Mouse (Mus musculus): Measurements from ENCODE around the gene Gm49416.

DNA sequence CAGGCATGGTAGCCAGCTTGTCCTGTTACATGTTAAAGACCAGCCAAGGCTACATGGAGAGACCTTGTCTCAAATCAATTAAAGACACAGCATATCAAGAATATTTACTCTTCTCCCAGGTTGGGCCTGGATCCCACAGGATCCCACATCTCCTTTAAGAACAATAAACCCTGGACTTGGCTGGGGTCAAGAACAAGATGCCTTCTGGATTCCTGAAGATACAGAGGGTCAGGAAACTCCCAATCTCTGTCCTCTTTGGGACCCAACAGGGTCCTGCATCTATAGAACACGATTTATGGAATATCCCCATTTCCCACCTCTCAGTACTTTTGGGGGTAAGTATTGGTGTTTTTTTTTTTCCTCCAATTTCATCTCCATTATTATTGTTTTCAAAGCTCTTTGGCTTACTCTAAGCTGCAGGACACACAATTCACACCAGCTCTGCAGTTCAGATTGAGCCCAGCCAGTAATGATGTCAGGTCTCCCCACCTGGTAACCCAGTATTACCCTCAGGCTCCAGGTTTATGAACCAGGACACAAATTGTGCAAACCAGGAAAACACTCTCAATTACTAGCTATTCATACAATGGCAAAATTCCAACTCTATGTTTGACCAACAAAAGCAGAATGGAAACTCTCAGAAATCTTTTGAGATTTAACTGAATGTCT lies 1.7 kb upstream of the Gm49416 start:
- TF ChIP-seq POLR2A (IDR thresholded peaks at IDR 0.05; ENCODE audit: insufficient read depth, low read depth, low read length) (no peak), CTCF (IDR thresholded peaks at IDR 0.05) (no peak)
